Mouse (Mus musculus) liver, embryonic 14.5 days (tissue): ENCODE data around the gene Ascl1. TPM values are rescaled to one million over a fixed set of nuclear protein-coding genes. Genes with fewer than 3 reads are reported as not detected.

Experiments used
- ATAC-seq: fragments of 200-750 bp; cut with Nextera tagmentation; 2 replicates; pipeline ENCODE4 v1.8.0; 2017; ENCODE audit warnings: moderate number of reproducible peaks, mild to moderate bottlenecking, moderate library complexity; ENCODE audit not compliant: insufficient read depth
- DNase-seq, 3 experiments: peaks; one replicate each; pipeline ENCODE4 v3.0.0-alpha.2; 2012 to 2013; ENCODE audit warnings: low read depth in 3 of 3, low spot score in 3 of 3
- H3K27ac ChIP-seq: fragments of 300-500 bp; sonication (generic); 2 replicates; pipeline ENCODE4 v1.5.1; 2014; ENCODE audit warnings: moderate library complexity, mild to moderate bottlenecking, control low read depth, inconsistent platforms
- H3K27me3 ChIP-seq: fragments of 300-500 bp; sonication (generic); 2 replicates; pipeline ENCODE4 v1.6.1; 2014; ENCODE audit warnings: mild to moderate bottlenecking, low read length, moderate library complexity; ENCODE audit not compliant: control insufficient read depth, insufficient read depth
- H3K36me3 ChIP-seq: fragments of 300-500 bp; sonication (generic); replicated peaks from 2 replicates; pipeline ENCODE4 v1.6.1; 2014; ENCODE audit warnings: low read depth; ENCODE audit not compliant: control insufficient read depth, insufficient read depth
- H3K4me1 ChIP-seq, 2 experiments: fragments of 200-500 bp in 1 of 2; fragments of 300-500 bp in 1 of 2; sonication (generic) in 1 of 2; replicated peaks; 2 replicates each; pipeline ENCODE4 v1.6.1; 2012 to 2014; ENCODE audit warnings: antibody characterized with exemption in 1 of 2, inconsistent platforms in 1 of 2, low read length in 1 of 2; ENCODE audit not compliant: control insufficient read depth in 2 of 2, insufficient read depth in 2 of 2
- H3K4me2 ChIP-seq: fragments of 300-500 bp; sonication (generic); 2 replicates; pipeline ENCODE4 v1.6.1; 2014; ENCODE audit warnings: low read depth, mild to moderate bottlenecking, control low read depth, moderate library complexity
- H3K4me3 ChIP-seq, 2 experiments: fragments of 200-500 bp in 1 of 2; fragments of 300-500 bp in 1 of 2; sonication (generic) in 1 of 2; 2 replicates each; pipeline ENCODE4 v1.5.1; 2012 to 2014; ENCODE audit warnings: low read depth in 2 of 2, low read length in 2 of 2, mild to moderate bottlenecking in 2 of 2, control low read depth in 1 of 2, inconsistent platforms in 1 of 2, moderate library complexity in 1 of 2; ENCODE audit not compliant: insufficient read depth in 1 of 2
- H3K9ac ChIP-seq: fragments of 300-500 bp; sonication (generic); replicated peaks from 2 replicates; pipeline ENCODE4 v1.6.1; 2014; ENCODE audit warnings: mild to moderate bottlenecking, control low read depth, moderate library complexity
- H3K9me3 ChIP-seq: fragments of 300-500 bp; sonication (generic); 2 replicates; pipeline ENCODE4 v1.6.1; 2016; ENCODE audit warnings: low read length, mixed read lengths; ENCODE audit not compliant: control insufficient read depth
- CTCF ChIP-seq: IDR thresholded peaks from 2 replicates; pipeline ENCODE4 v1.5.1; 2016; ENCODE audit warnings: antibody characterized with exemption, low read depth, control low read depth
- EP300 ChIP-seq: IDR thresholded peaks from 2 replicates; pipeline ENCODE4 v1.6.1; 2016; ENCODE audit warnings: antibody characterized with exemption, low read depth
- WGBS: fragments of 180-500 bp; shearing (Covaris S2); extraction: QIAGEN DNeasy Blood & Tissue Kit; methylation state at CpG from one replicate; pipeline ENCODE4 v1.1.7; 2014; ENCODE audit not compliant: insufficient replicate concordance; 5-methylcytosine and 5-hydroxymethylcytosine counted together
- polyA plus RNA-seq, 2 experiments: library from polyadenylated mRNA; depleted of rRNA in 1 of 2; stranded (reverse) in 1 of 2; unstranded in 1 of 2; fragments of >200 nt; fragmentation: Nextera tagmentation in 1 of 2; extraction: Ambion mirVana in 1 of 2; gene quantifications; 2 replicates each; pipeline versions ENCODE4 v1.2.1 to v1.2.3; 2012 to 2014

Gene Ascl1
- polyA plus RNA-seq, 2 experiments = 0.03 TPM; not detected in 1

- Histone ChIP-seq H3K4me1 (no peaks in the 10 kb centered on the region), H3K27ac (no peak overlapping the region), H3K9ac (no peak overlapping the region), H3K9me3 (no peaks in the 10 kb centered on the region), H3K36me3 (no peaks in the 10 kb centered on the region), H3K4me2 (no peak overlapping the region), H3K4me3 (no peak overlapping the region), H3K27me3 (peaks cover 8% of the 10 kb centered on the region)
- ATAC-seq (no peak), DNase-seq (no peak)
- WGBS = 22% methylated on average over 20 of the region's 20 CpGs
- TF ChIP-seq CTCF (no peak), EP300 (no peak)
Observed at GRCm38 (mm10) chr10:87500926-87501658, 7.6 kb upstream of the Ascl1 start.

- H3K4me3 ChIP-seq = no peak overlapping the region
- H3K4me2 ChIP-seq = no peak overlapping the region
- H3K4me1 ChIP-seq = no peaks in the 10 kb centered on the region
- H3K27ac ChIP-seq = no peak overlapping the region
- no peak for DNase-seq
- H3K27me3 ChIP-seq = peaks cover 40% of the 10 kb centered on the region
- 51% methylated on average over 2 of the region's 2 CpGs for WGBS
- no peaks in the 10 kb centered on the region for H3K36me3 ChIP-seq
- TF ChIP-seq CTCF (no peak), EP300 (no peak)
- no peak for ATAC-seq
- no peak overlapping the region for H3K9ac ChIP-seq
- H3K9me3 ChIP-seq = no peaks in the 10 kb centered on the region
Observed at GRCm38 (mm10) chr10:87497056-87497455, 3.6 kb upstream of the Ascl1 start.

GRCm38 (mm10) chr10:87494596-87494995, 1.1 kb upstream of the Ascl1 start:
- TF ChIP-seq CTCF (no peak), EP300 (no peak)
- H3K9me3 ChIP-seq = no peaks in the 10 kb centered on the region
- peaks cover 48% of the 10 kb centered on the region for H3K27me3 ChIP-seq
- H3K4me2 ChIP-seq = no peak overlapping the region
- H3K4me3 ChIP-seq = no peak overlapping the region
- no peak overlapping the region for H3K9ac ChIP-seq
- DNase-seq (no peak), ATAC-seq (no peak)
- WGBS = under 1% methylated on average over 16 of the region's 18 CpGs
- H3K4me1 ChIP-seq = no peaks in the 10 kb centered on the region
- H3K36me3 ChIP-seq = no peaks in the 10 kb centered on the region
- no peak overlapping the region for H3K27ac ChIP-seq

- H3K9ac ChIP-seq = no peak overlapping the region
- no peak for DNase-seq
- no peaks in the 10 kb centered on the region for H3K4me1 ChIP-seq
- no peaks in the 10 kb centered on the region for H3K36me3 ChIP-seq
- no peak for ATAC-seq
- no peak overlapping the region for H3K4me2 ChIP-seq
- no peak overlapping the region for H3K4me3 ChIP-seq
- H3K27ac ChIP-seq = no peak overlapping the region
- TF ChIP-seq EP300 = no peak
- no peak for TF ChIP-seq CTCF
- H3K9me3 ChIP-seq = no peaks in the 10 kb centered on the region
- peaks cover 51% of the 10 kb centered on the region for H3K27me3 ChIP-seq
- 3% methylated on average over 4 of the region's 4 CpGs for WGBS
Observed at GRCm38 (mm10) chr10:87494176-87494575, 716 bp upstream of the Ascl1 start.

- ATAC-seq (no peak), DNase-seq (no peak)
- Histone ChIP-seq H3K4me1 (no peaks in the 10 kb centered on the region), H3K4me2 (peak overlapping the region; percentile 59), H3K9ac (no peak overlapping the region), H3K9me3 (no peaks in the 10 kb centered on the region), H3K27ac (no peak overlapping the region), H3K36me3 (no peaks in the 10 kb centered on the region), H3K27me3 (peaks cover 62% of the 10 kb centered on the region), H3K4me3 (peak overlapping the region; percentile 25 to 39)
- no peak for TF ChIP-seq EP300
- no peak for TF ChIP-seq CTCF
- WGBS = under 1% methylated on average over 75 of the region's 90 CpGs
Observed at GRCm38 (mm10) chr10:87492661-87493551, 554 bp downstream of the Ascl1 start.
